Mouse (Mus musculus) heart, postnatal 36 days (tissue): ENCODE results near the gene Sec14l3. TPM values are rescaled to one million over a fixed set of nuclear protein-coding genes. Genes with fewer than 3 reads are reported as not detected.
"Not testable (repeated sequence)": the region's sequence is repeated elsewhere in the genome, so short reads cannot be mapped to it uniquely, and the experiment has no call there.

Experiments
- DNase-seq, 2 experiments: peaks; one replicate each; pipeline ENCODE4 v3.0.0; 2021 to 2022
- intact Hi-C: fragments of 180-260 bp; cut with DNase I; formaldehyde crosslinking; loops from one replicate; pipeline ENCODE4 v1.15.1; 2025
- total RNA-seq, 2 experiments: library from RNA; stranded (reverse); gene quantifications; 2 replicates each; pipeline ENCODE4 v1.2.3; 2021

Sec14l3 gene
- total RNA-seq, 2 experiments from 2014 or later: not detected

GRCm38 (mm10) chr11:4098120-4098519 lies 33.5 kb downstream of the Sec14l3 start:
- intact Hi-C loops: loop anchor here (10.0 kb wide), 1 partner anchor 997 kb away; the partner anchor contains the start of genes Ewsr1 and Rhbdd3
- DNase-seq: no peak

GRCm38 (mm10) chr11:4098816-4099215 lies 34.2 kb downstream of the Sec14l3 start:
- intact Hi-C loops: loop anchor here (10.0 kb wide), 1 partner anchor 996 kb away; the partner anchor contains the start of genes Ewsr1 and Rhbdd3

GRCm38 (mm10) chr11:4099447-4099846 lies 34.8 kb downstream of the Sec14l3 start:
- intact Hi-C loops: loop anchor here (10.0 kb wide), 1 partner anchor 995 kb away; the partner anchor contains the start of genes Ewsr1 and Rhbdd3
- no peak for DNase-seq

More at GRCm38 (mm10) chr11:4098816-4099215, 34.2 kb downstream of the Sec14l3 start:
- DNase-seq: no peak

- intact Hi-C loops: no loop called here
- DNase-seq: no peak
These were observed 37.2 kb downstream of the Sec14l3 start for GRCm38 (mm10) chr11:4101851-4102250.

DNA sequence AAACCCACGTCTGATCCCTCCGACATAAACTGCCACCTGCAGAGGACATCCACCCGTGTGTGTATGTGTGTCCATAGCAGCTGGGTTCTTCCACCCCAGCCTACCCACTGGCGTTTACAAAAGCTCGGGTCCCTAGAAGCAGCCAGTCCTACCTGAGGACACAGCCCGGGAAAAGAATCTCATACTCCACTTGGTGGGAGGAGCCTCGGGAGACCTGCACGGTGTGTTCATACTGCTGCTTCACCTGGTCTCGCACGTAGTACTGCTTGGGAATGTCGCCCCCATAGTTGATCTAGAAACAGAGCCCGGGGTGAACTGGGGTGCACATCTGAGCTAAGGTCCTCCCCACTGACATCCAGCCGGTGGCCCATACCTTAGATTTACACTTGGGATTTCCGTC lies 38.9 kb downstream of the Sec14l3 start:
- intact Hi-C loops: no loop called here
- no peak for DNase-seq

DNA sequence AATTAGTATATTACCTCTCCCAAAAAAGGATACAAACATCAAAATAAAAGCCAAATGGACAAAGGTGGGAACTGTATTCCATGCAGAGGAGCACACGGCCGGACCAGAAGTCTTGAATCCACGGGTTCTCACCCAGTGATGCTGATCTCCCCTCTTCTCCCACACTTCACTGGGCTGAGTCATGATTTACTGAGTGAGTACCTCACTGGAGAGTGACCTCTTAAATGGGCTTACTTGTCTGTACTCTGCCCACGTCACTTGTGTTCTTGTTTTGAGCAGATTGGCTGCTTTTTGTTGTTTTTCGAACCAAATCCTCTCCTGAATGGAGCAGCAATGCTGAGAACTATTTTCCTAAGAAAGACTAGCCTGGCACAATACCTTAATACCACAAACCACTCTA lies 40.3 kb downstream of the Sec14l3 start:
- intact Hi-C loops: no loop called here
- DNase-seq: no peak

- DNase-seq: no peak
- intact Hi-C loops: no loop called here
These were observed 40.8 kb downstream of the Sec14l3 start for GRCm38 (mm10) chr11:4105444-4105843.

DNA sequence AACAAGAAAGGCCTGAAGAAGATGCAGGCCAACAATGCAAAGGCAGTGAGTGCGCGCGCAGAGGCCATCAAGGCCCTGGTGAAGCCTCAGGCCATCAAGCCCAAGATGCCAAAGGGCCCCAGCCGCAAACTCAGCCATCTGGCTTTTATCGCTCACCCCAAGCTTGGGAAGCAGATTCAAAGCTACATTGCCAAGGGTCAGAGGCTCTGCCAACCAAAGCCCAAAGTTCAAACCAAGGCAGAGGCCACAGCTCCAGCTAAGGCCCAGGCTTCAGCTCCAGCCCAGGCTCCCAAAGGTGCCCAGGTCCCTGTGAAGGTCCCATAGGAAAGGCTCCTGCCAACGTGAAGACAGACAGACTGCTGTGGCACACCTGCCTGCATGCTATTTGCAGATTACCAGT lies 43.3 kb downstream of the Sec14l3 start:
- DNase-seq, intact Hi-C loops: not testable (repeated sequence)

GRCm38 (mm10) chr11:4108691-4109090 lies 44.0 kb downstream of the Sec14l3 start:
- intact Hi-C loops: no loop called here
- no peak for DNase-seq

DNA sequence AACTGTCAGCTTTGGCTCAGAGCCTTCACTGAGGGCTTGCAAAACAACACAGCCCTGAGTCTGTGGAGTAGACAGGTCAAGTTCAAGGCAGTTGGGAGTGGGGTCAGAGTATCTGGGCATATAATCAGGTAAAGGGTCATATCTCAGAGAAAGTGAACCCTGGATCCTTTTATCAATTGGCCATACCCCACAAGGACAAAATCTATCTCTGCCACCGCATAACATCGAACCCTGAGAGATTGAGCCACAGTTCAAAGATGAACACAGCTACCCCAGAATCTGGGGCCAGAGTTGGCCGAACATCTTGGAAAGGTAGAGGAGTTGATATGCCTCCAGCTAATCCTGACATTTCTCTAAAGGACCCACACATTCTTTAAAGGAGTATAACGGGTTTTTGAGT lies 47.4 kb downstream of the Sec14l3 start:
- intact Hi-C loops: loop anchor here (5.0 kb wide), 1 partner anchor 755 kb away; no protein-coding TSS in a partner anchor
- no peak for DNase-seq

GRCm38 (mm10) chr11:4112861-4113260 lies 48.2 kb downstream of the Sec14l3 start:
- DNase-seq: no peak
- intact Hi-C loops: loop anchor here (5.0 kb wide), 1 partner anchor 754 kb away; no protein-coding TSS in a partner anchor

- no peak for DNase-seq
- intact Hi-C loops: loop anchor here (5.0 kb wide), 1 partner anchor 754 kb away; no protein-coding TSS in a partner anchor
These were observed 48.9 kb downstream of the Sec14l3 start for GRCm38 (mm10) chr11:4113496-4113895.

GRCm38 (mm10) chr11:4113970-4114369 lies 49.3 kb downstream of the Sec14l3 start:
- no peak for DNase-seq
- intact Hi-C loops: loop anchor here (5.0 kb wide), 1 partner anchor 753 kb away; no protein-coding TSS in a partner anchor

DNA sequence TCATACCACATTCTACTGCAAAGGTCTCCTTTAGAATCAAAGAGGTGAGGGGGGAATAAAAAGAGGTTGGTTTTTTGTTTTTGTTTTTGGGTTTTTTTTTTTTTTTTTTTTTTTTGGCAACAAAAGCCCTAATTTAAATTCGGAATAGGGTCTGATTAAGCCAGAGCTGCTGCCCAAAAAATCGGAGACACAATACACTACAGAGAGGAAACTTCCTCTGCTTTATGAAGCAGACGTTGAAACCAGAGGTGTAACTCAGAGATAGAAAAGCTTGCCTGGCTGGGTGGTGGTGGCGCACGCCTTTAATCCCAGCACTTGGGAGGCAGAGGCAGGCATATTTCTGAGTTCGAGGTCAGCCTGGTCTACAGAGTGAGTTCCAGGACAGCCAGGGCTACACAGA lies 49.9 kb downstream of the Sec14l3 start:
- intact Hi-C loops: loop anchor here (5.0 kb wide), 1 partner anchor 753 kb away; no protein-coding TSS in a partner anchor
- DNase-seq: not testable (repeated sequence)

DNA sequence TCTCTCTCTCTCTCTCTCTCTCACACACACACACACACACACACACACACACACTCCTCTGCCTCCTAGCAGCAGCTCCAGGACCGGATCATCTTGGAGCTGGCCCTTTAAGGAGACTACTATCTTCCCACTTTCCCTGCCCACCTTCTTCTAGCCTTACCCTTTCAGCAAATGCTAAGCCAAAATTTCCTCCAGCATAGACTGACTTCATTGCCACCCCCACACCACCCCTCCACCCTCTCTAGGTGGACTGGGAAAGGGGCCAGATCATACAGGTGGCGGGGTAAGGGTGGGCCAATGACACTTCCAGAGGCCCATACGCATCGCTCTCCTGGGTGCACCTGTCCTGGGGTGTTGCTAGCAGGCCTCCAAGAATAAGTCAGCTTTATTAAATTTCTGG lies 50.8 kb downstream of the Sec14l3 start:
- no peak for DNase-seq
- intact Hi-C loops: no loop called here

DNA sequence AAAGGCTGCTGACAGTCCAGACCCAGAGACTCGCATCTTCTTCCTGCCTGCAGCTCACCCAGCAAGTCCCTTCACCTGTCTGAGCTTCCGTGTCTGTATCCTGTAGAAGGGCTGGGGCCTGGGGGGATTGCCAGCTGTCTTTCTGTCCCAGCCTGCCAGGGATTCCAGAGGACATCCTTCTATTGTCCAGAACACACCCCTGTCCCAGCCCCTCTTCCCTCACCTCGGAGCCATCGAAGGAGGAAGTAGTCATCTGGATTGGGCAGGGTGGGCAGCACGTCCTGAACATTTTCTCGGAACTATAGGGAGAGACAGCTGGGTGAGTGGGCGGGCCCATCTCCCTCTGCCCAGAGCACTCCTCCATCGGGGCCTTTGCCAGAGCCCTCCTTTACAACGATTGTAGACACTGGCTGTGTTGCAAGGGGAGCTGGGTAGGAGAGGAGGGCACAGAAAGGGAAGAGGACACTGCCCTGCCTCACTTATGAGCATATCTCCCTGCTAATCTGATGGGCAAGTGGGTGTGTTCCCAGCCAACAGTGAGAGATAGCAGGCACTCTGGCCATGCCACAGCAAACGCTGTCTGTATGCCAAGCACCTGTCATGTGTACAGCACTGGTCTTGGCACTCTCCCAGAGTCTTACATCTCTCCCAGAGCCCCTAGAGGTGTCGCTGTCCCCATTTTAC lies 52.0 kb downstream of the Sec14l3 start:
- DNase-seq: no peak
- intact Hi-C loops: no loop called here

DNA sequence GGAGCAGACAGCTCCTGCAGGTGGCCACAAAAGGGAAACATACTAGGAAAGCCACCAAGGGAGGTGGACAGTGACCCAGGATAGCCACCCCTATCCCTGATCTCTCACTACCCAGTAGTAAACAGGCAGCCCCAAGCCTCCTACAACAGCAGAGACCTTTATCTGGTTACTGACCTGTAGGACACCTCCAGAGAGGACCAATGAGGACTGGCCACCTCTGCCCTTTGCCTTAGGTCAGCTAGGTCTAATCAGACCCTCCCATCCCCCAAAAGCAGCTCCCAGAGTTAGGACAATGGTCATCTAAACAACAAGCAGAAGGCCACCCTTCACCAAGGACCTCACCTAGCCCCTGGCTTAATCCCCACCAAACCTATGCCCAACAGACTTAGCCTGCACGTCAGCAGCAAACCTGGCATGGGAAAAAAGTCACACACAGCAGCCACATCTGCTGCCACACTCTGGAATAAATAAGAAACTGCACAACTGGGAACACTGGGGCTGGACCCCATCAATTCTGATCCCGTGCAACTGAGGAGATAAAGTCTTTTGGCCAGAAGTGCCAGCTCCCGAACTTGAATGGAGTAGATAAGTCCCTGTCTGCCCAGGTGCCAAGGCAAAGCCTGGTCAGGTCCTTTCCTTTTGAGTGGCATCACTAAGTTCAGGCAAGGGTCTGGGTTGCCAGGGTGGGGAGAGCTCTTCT lies 52.9 kb downstream of the Sec14l3 start:
- DNase-seq: no peak
- intact Hi-C loops: no loop called here

DNA sequence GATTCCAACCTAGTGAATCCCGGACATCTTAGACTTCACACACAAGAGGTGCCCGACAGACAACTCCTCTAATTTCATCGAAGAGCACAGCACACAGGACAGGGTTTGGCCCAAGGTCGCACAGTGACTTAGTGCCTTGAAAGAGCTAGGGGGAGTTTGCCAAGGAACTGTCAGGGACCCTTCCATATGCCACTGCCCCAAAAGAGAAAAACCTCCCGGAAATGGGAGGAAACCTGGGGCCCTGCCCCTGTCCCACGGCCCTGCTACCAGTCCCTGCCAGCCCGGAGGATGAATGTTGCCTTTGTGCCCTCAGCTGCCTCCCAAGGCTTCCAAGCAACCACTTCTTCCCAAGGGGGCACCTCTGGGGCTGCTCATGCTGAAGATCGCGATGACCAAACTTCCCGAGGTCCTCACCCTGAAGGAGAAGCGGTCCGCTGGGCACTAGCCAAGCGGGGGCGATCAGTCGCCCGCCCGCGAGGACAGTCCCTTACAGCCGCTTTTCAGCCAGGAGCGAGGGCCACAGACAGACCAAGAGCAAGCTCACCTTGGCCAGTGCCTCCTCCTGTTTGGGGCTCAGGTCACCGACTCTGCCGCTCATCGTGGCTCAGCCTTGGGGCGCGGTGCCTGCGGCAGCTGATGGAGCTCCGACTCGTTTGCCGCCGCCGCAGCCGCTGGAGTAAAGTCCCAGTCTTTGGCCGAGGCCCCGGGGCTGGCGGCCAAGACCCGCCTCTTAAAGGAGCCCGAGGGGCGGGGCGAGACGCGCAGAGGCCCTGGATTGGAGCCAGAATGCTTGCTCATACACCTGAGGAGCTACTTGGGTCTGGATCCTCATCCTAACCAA lies 53.7 kb downstream of the Sec14l3 start:
- intact Hi-C loops: no loop called here

GRCm38 (mm10) chr11:4119635-4120034 lies 55.0 kb downstream of the Sec14l3 start:
- DNase-seq: no peak
- intact Hi-C loops: no loop called here

More for the DNA sequence above, 53.7 kb downstream of the Sec14l3 start:
- peak; percentile 67 to 72 for DNase-seq

GRCm38 (mm10) chr11:4121691-4122090 lies 57.0 kb downstream of the Sec14l3 start:
- intact Hi-C loops: no loop called here
- DNase-seq: no peak

DNA sequence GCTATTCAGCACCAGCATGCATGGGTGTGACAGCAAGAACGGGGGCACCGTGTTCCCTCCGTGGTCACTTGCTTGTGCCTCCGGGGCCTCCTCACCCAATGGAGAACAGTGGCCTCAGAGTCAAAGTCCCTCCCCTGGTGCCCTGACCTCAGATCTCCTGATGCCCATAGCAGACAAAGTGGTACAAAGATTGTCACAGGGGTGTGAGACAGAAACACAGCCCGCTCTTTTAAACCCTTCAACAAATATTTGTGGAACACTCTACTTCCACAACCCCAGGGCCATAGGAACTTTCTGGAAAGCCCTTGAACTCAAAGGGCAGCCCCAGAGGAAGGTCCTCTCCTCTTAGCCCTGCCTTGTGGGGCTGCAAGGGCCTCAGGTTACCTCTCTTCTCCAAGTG lies 57.6 kb downstream of the Sec14l3 start:
- intact Hi-C loops: no loop called here
- DNase-seq: no peak
